Mouse (Mus musculus) limb, embryonic 12.5 days (tissue): ENCODE results near the gene Kdm2b. TPM values are rescaled to one million over a fixed set of nuclear protein-coding genes. Genes with fewer than 3 reads are reported as not detected.

Source experiments
- ATAC-seq: fragments of 200-750 bp; cut with Nextera tagmentation; 2 replicates; pipeline ENCODE4 v1.8.0; 2017; ENCODE audit warnings: low read depth, moderate TSS enrichment; ENCODE audit not compliant: insufficient number of reproducible peaks, insufficient read depth, low FRiP score, low TSS enrichment
- H3K27ac ChIP-seq: fragments of 300-500 bp; sonication (generic); 2 replicates; pipeline ENCODE4 v1.5.1; 2016; ENCODE audit warnings: mild to moderate bottlenecking, moderate library complexity
- H3K27me3 ChIP-seq: fragments of 300-500 bp; sonication (generic); 2 replicates; pipeline ENCODE4 v1.6.1; 2016; ENCODE audit warnings: mild to moderate bottlenecking, moderate library complexity
- H3K36me3 ChIP-seq: fragments of 300-500 bp; sonication (generic); 2 replicates; pipeline ENCODE4 v1.6.1; 2016; ENCODE audit warnings: mild to moderate bottlenecking, moderate library complexity
- H3K4me1 ChIP-seq: fragments of 300-500 bp; sonication (generic); replicated peaks from 2 replicates; pipeline ENCODE4 v1.6.1; 2016
- H3K4me2 ChIP-seq: fragments of 300-500 bp; sonication (generic); 2 replicates; pipeline ENCODE4 v1.6.1; 2016; ENCODE audit warnings: mild to moderate bottlenecking, moderate library complexity
- H3K4me3 ChIP-seq: fragments of 300-500 bp; sonication (generic); replicated peaks from 2 replicates; pipeline ENCODE4 v1.5.1; 2016; ENCODE audit warnings: mild to moderate bottlenecking
- H3K9ac ChIP-seq: fragments of 300-500 bp; sonication (generic); replicated peaks from 2 replicates; pipeline ENCODE4 v1.6.1; 2016; ENCODE audit warnings: mild to moderate bottlenecking, moderate library complexity
- H3K9me3 ChIP-seq: fragments of 300-500 bp; sonication (generic); 2 replicates; pipeline ENCODE4 v1.6.1; 2016; ENCODE audit warnings: mild to moderate bottlenecking, moderate library complexity
- WGBS: fragments of 180-500 bp; shearing (Covaris S2); methylation state at CpG from one replicate; pipeline ENCODE4 v1.1.7; 2016; 5-methylcytosine and 5-hydroxymethylcytosine counted together
- polyA plus RNA-seq: library from polyadenylated mRNA; unstranded; fragments of >200 nt; fragmentation: Nextera tagmentation; extraction: Ambion mirVana; gene quantifications from 2 replicates; pipeline ENCODE4 v1.2.1, GENCODE M21; 2016

Kdm2b gene
- polyA plus RNA-seq, 1 experiment from 2014 or later: 85.5 TPM

DNA sequence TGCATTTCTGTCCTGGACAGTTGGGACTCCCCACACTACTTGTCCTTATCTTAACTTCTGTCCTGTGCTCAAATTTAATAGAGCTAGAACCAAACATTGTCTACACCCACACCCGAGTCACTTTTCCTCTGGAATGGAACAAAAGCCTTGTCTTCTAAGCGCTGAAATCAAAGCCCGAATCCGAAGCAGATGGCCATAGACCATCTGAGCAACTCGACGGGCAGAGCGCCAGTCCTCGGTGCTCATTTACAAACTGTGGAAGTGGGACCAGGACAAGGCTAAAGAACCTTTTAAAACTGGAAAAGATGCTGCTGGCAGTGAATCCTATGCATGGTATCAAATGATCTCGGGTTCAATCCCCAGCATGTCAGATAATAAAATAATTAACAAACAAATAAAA lies 17.5 kb downstream of the Kdm2b start:
- no peak overlapping the region for H3K4me2 ChIP-seq
- H3K27me3 ChIP-seq: no peaks in the 10 kb centered on the region
- peaks cover 7% of the 10 kb centered on the region; the same call in 1 of the 2 replicates for H3K36me3 ChIP-seq
- H3K27ac ChIP-seq: no peak overlapping the region
- H3K9me3 ChIP-seq: no peaks in the 10 kb centered on the region
- H3K4me1 ChIP-seq: no peaks in the 10 kb centered on the region
- no peak overlapping the region for H3K9ac ChIP-seq
- no peak for ATAC-seq
- 85% methylated on average over 9 of the region's 9 CpGs for WGBS
- no peak overlapping the region for H3K4me3 ChIP-seq

DNA sequence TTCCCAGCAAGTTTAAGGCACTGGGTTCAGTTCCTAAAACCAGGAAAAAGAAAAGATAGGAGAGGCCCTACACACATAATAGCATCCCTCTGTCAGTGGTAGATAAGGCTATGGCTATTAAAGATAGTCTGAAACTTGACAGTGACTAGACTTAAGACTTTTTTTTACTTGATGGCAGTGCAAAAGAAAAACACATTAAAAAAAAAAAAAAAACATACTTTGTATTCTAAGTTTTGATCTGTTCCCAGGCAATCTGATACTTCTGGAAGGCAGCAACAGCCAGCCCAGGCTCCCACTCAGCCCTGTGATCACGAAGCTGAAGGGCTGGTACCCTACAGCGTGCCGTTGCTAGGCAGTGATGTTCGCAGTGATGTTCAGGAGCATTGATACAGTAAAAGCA lies 18.2 kb downstream of the Kdm2b start:
- H3K27me3 ChIP-seq: no peaks in the 10 kb centered on the region
- no peak overlapping the region for H3K4me3 ChIP-seq
- no peaks in the 10 kb centered on the region for H3K4me1 ChIP-seq
- 94% methylated on average over 4 of the region's 4 CpGs for WGBS
- H3K36me3 ChIP-seq: peaks cover 1% of the 10 kb centered on the region; the same call in 1 of the 2 replicates
- no peaks in the 10 kb centered on the region for H3K9me3 ChIP-seq
- H3K9ac ChIP-seq: no peak overlapping the region
- ATAC-seq: no peak
- no peak overlapping the region for H3K27ac ChIP-seq
- no peak overlapping the region for H3K4me2 ChIP-seq

DNA sequence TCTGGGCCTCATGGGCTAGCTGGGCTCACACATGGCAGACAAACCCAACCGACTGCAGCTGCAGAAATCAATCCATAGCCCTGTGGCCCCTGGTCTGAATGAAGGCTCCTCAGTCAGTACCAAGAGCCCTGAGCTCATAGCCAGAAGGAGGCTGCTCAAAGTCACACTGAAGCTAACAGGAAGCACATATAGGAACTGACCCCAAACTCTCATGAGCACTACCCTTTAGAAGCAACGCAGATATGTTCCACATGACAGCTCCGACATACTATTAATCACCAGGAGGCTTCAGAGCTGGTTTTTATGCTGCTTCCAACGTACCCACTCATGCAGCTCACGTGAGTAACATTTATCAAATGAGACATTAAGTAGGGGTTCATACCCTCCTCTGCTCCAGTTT lies 19.6 kb downstream of the Kdm2b start:
- Histone ChIP-seq H3K36me3 (no peaks in the 10 kb centered on the region), H3K27me3 (no peaks in the 10 kb centered on the region), H3K9ac (no peak overlapping the region), H3K9me3 (no peaks in the 10 kb centered on the region), H3K4me3 (no peak overlapping the region), H3K27ac (no peak overlapping the region), H3K4me2 (no peak overlapping the region), H3K4me1 (no peaks in the 10 kb centered on the region)
- WGBS: 77% methylated on average over 5 of the region's 5 CpGs
- ATAC-seq: no peak

DNA sequence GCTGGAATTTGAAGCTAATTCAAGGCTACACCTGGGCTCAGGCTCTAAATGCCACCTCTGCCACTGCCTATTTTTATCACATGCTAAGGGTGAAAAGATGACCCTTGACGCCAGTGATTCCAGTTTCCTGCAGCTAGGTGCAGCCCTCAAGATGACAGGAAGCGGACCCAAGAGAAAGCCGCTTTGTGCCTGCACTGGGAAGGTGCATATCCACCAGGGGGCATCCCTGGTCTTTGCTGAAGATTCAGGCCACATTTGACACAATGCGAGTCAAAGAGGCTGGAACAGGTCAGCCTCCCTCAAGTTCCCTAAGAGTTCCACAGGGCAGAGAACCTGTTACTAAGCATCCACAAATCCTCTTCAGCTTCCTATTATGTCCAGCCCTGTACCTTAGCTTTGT lies 21.3 kb downstream of the Kdm2b start:
- Histone ChIP-seq H3K4me1 (no peaks in the 10 kb centered on the region), H3K9me3 (no peaks in the 10 kb centered on the region), H3K9ac (no peak overlapping the region), H3K36me3 (no peaks in the 10 kb centered on the region), H3K4me3 (no peak overlapping the region), H3K27ac (no peak overlapping the region), H3K4me2 (no peak overlapping the region), H3K27me3 (no peaks in the 10 kb centered on the region)
- WGBS: 29% methylated on average over 4 of the region's 4 CpGs
- no peak for ATAC-seq

DNA sequence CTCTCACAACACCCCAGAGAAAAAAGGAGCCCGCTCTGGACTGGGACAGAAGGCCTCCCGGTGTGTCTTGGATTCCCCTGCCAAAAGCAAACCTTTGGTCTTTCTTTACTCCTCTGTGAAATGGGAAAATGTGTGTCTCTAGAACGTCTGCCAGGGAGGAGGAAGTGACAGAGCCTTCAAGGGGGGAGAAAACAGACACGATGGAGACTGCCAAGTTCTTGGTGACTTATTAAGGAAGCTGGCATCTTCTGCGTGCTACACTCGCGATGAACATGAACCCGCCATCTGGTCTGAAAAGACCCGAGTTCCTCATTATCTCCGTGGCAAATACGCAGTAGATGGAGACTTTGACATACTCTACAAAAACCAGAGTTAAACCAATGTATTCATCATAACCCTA lies 24.2 kb downstream of the Kdm2b start:
- H3K36me3 ChIP-seq: peaks cover 9% of the 10 kb centered on the region
- 90% methylated on average over 11 of the region's 11 CpGs for WGBS
- no peak for ATAC-seq
- no peak overlapping the region for H3K4me3 ChIP-seq
- no peak overlapping the region for H3K9ac ChIP-seq
- H3K27ac ChIP-seq: no peak overlapping the region
- H3K4me1 ChIP-seq: no peaks in the 10 kb centered on the region
- H3K27me3 ChIP-seq: no peaks in the 10 kb centered on the region
- no peaks in the 10 kb centered on the region for H3K9me3 ChIP-seq
- no peak overlapping the region for H3K4me2 ChIP-seq

DNA sequence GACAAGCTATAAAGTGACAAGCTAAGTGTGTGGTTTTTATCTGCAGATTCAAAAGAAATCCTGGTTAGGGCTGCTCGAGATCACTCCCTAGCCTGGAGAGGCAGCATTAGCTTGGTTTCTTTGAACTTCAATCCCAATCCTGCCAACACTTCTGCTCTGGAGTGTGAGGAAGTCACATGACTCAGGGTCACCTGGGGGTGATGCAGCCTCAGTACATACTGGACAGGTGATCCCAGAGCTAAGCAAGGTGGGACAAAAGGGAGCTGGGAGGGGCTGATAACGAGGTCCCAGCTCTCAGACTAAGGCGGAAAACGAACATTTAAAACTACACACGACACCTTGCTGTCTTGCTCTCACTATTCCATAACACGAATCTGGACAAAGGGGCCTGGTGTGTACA lies 24.8 kb downstream of the Kdm2b start:
- Histone ChIP-seq H3K9me3 (no peaks in the 10 kb centered on the region), H3K4me1 (no peaks in the 10 kb centered on the region), H3K36me3 (peaks cover 10% of the 10 kb centered on the region), H3K27ac (no peak overlapping the region), H3K27me3 (no peaks in the 10 kb centered on the region), H3K4me3 (no peak overlapping the region), H3K4me2 (no peak overlapping the region), H3K9ac (no peak overlapping the region)
- no peak for ATAC-seq
- WGBS: 76% methylated on average over 6 of the region's 6 CpGs

DNA sequence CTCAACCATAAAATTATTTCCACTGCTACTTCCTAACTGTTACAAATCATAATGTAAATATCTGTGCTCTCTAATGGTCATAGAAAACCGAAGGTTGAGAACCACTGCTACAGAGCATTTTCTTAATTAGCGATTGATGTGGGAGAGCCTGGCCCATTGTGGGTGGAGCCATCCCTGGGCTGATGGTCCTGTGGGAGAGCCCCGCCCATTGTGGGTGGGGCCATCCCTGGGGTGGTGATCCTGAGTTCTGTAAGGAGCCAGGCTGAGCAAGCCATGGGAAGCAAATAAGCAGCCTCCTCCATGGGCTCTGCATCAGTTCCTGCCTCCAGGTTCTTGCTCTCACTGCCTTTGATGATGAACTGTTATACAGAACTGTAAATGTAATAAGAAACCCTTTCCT lies 27.7 kb downstream of the Kdm2b start:
- Histone ChIP-seq H3K27ac (no peak overlapping the region), H3K4me3 (no peak overlapping the region), H3K9ac (no peak overlapping the region), H3K9me3 (no peaks in the 10 kb centered on the region), H3K36me3 (peaks cover 10% of the 10 kb centered on the region), H3K4me1 (peaks cover 8% of the 10 kb centered on the region; the same call in 1 of the 2 replicates), H3K4me2 (no peak overlapping the region), H3K27me3 (no peaks in the 10 kb centered on the region)
- 59% methylated on average over 3 of the region's 3 CpGs for WGBS
- ATAC-seq: no peak

DNA sequence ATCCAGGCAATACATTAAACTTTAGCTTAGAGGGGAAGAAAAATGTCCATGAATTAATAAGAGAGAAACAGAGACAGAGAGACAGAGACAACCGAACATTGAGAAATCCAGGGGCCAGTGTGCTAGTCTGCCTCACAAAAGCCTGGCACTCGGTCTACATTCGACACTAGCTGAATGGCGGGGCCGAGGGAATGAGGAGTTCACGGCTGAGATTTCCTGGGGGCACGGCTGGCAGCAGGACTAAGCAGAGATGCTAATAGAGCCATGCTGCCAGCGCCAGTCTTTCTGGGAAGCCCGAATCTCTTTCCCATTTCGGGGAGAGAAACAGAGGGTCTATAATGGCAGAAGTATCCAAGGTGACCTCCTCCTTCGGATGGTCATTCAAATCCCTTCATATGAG lies 30.2 kb downstream of the Kdm2b start:
- H3K9me3 ChIP-seq: no peaks in the 10 kb centered on the region
- no peak overlapping the region for H3K27ac ChIP-seq
- no peak overlapping the region for H3K4me2 ChIP-seq
- no peak for ATAC-seq
- H3K9ac ChIP-seq: no peak overlapping the region
- WGBS: 93% methylated on average over 11 of the region's 11 CpGs
- peaks cover 10% of the 10 kb centered on the region for H3K36me3 ChIP-seq
- peaks cover 3% of the 10 kb centered on the region; the same call in 1 of the 2 replicates for H3K27me3 ChIP-seq
- H3K4me1 ChIP-seq: peaks cover 16% of the 10 kb centered on the region; the same call in 1 of the 2 replicates
- no peak overlapping the region for H3K4me3 ChIP-seq

DNA sequence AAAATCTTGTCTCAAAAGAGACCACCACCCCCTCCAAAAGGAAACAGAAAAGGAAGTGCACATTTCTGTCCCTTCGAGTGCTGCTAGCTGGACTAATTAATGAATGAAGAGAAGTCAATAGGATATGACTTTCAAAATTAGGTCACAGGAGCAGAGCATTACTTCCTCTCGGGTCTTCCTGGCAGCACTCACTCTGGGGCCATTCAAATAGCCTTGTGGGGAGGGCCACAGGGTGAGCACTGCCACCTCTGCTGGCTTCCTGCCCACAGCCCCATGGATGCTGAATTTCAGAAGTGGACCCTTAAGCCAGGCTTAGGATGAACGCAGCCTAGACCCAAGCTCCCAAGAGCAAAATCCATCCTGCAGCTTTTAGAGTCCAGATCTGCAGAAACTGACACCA lies 33.6 kb downstream of the Kdm2b start:
- Histone ChIP-seq H3K4me1 (peaks cover 31% of the 10 kb centered on the region), H3K27me3 (peaks cover 36% of the 10 kb centered on the region), H3K9me3 (no peaks in the 10 kb centered on the region), H3K4me3 (no peak overlapping the region), H3K27ac (no peak overlapping the region), H3K36me3 (peaks cover 7% of the 10 kb centered on the region), H3K4me2 (no peak overlapping the region), H3K9ac (no peak overlapping the region)
- WGBS: 75% methylated on average over 3 of the region's 3 CpGs
- no peak for ATAC-seq

DNA sequence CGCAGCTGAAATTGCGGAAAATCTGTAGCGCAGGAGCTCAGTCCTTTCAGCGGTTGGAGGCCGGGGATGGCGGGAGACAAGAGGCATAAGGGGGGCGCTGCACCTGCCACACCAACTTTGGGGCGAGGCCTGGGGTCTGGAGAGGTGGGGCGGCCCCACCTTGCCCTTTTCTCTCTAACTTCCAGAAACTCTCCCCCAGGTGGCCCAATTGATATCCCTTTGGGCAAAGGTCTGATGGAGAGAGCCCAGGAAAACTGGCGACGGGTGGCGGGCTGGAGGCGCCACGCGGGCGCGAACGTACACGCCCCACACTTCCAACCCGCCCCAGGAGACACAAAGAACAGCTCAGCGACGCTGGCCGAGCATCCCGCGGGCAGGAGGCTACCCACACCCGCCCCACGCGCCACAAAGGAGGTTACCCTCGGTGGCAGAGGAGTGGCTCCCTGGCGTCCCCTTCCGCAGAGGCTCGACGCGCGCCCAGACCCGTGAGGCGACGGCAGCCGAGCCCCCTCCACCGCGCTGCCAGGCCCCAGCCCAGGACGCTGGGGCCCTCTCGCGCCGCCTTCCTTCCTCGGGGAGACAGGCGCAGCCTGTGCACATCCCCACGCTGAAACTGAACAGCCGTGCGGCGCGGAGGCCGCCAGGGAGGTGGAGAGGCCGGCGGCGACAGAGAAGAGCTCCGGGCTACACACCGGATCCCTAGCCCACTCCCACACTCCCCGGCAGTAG lies 37.5 kb downstream of the Kdm2b start:
- peak overlapping the region; percentile 83 for H3K4me2 ChIP-seq
- H3K36me3 ChIP-seq: peaks cover 11% of the 10 kb centered on the region
- WGBS: 3% methylated on average over 59 of the region's 59 CpGs
- peak overlapping the region; percentile 57 for H3K9ac ChIP-seq
- no peaks in the 10 kb centered on the region for H3K9me3 ChIP-seq
- H3K27me3 ChIP-seq: peaks cover 43% of the 10 kb centered on the region
- peaks cover 35% of the 10 kb centered on the region for H3K4me1 ChIP-seq
- no peak overlapping the region for H3K27ac ChIP-seq
- no peak for ATAC-seq
- H3K4me3 ChIP-seq: peak overlapping the region; percentile 46

DNA sequence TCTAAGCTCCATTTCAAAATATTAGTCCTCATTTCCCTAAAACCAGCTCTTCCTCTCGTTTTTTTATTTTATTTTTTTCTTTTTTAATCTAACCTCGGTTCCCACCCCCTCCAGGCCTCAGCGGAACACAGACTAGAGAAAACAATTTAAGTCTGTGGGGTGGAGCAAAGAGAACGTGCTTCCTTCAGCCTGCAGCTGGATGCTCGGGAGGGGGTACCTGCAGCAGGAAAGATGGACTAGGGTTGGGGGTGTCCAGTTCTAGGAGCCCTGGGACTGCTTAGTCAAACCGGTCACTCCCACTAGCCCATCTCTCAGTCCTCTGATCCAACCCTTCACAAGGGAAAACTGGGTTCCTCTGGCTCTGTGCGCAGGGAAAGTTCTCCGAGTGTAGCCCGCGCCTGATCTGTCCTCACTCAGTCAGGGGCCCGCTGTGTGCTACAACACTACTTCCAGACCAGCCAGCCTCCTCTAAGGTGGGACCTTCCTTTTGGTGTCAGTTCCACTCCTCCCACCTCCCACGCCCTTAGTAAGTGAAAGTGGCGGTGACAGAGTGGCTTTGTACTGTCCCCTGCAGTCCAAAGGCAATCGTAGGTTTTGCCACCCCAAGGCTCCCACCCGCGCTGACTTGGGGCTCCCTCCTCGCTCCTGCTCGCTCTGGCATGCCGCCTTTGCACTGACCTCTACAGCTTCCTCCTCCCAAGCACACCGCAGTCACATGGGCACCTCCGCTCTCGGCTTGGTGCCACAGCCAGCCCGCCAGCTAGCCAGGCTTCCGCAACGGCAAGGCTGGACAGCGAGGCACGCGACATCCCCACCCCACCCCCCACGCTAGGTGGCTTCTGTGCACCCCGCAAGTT lies 38.3 kb downstream of the Kdm2b start:
- peak overlapping the region; percentile 83 for H3K4me2 ChIP-seq
- H3K4me3 ChIP-seq: peak overlapping the region; percentile 46
- H3K9ac ChIP-seq: peak overlapping the region; percentile 57
- ATAC-seq: no peak
- H3K9me3 ChIP-seq: no peaks in the 10 kb centered on the region
- no peak overlapping the region for H3K27ac ChIP-seq
- peaks cover 28% of the 10 kb centered on the region for H3K4me1 ChIP-seq
- H3K36me3 ChIP-seq: peaks cover 17% of the 10 kb centered on the region
- peaks cover 43% of the 10 kb centered on the region for H3K27me3 ChIP-seq
- 9% methylated on average over 30 of the region's 30 CpGs for WGBS
